Mouse (Mus musculus): ENCODE data around the gene Vangl2.

GRCm38 (mm10) chr1:172070227-172070626 is 42.0 kb upstream of the Vangl2 start:
- TF ChIP-seq ZNF384 (IDR thresholded peaks at IDR 0.05; ENCODE audit: low read depth, low read length) (no peak), MAFK (IDR thresholded peaks at IDR 0.05; ENCODE audit: insufficient read depth, low read depth, low read length) (no peak), HCFC1 (IDR thresholded peaks at IDR 0.05; ENCODE audit: borderline replicate concordance, insufficient read depth, low read length) (no peak)
